Mouse (Mus musculus) midbrain, embryonic 11.5 days (tissue): ENCODE data around the gene Nxpe3. TPM values are rescaled to one million over a fixed set of nuclear protein-coding genes. Genes with fewer than 3 reads are reported as not detected.

Experiments used
- ATAC-seq: fragments of 200-750 bp; cut with Nextera tagmentation; 2 replicates; pipeline ENCODE4 v1.8.0; 2017; ENCODE audit warnings: moderate TSS enrichment, moderate library complexity; ENCODE audit not compliant: low FRiP score
- DNase-seq: peaks from one replicate; pipeline ENCODE4 v3.0.0; 2015; ENCODE audit warnings: low spot score; ENCODE audit errors: missing footprints
- H3K27ac ChIP-seq: fragments of 300-500 bp; sonication (generic); 2 replicates; pipeline ENCODE4 v1.5.1; 2014; ENCODE audit warnings: low read depth, low read length
- H3K27me3 ChIP-seq: fragments of 300-500 bp; sonication (generic); 2 replicates; pipeline ENCODE4 v1.6.1; 2014; ENCODE audit warnings: mild to moderate bottlenecking, low read length, moderate library complexity, mixed read lengths; ENCODE audit not compliant: control insufficient read depth, insufficient read depth
- H3K36me3 ChIP-seq: fragments of 300-500 bp; sonication (generic); 2 replicates; pipeline ENCODE4 v1.6.1; 2014; ENCODE audit warnings: mild to moderate bottlenecking, low read length, moderate library complexity, mixed read lengths; ENCODE audit not compliant: control insufficient read depth, insufficient read depth
- H3K4me1 ChIP-seq: fragments of 300-500 bp; sonication (generic); 2 replicates; pipeline ENCODE4 v1.6.1; 2014; ENCODE audit warnings: low read length; ENCODE audit not compliant: control insufficient read depth, insufficient read depth
- H3K4me2 ChIP-seq: fragments of 300-500 bp; sonication (generic); 2 replicates; pipeline ENCODE4 v1.6.1; 2014; ENCODE audit warnings: mild to moderate bottlenecking, moderate library complexity
- H3K4me3 ChIP-seq: fragments of 300-500 bp; sonication (generic); 2 replicates; pipeline ENCODE4 v1.5.1; 2014; ENCODE audit warnings: low read depth, low read length
- H3K9ac ChIP-seq: fragments of 300-500 bp; sonication (generic); 2 replicates; pipeline ENCODE4 v1.6.1; 2014; ENCODE audit warnings: low read length
- H3K9me3 ChIP-seq: fragments of 300-500 bp; sonication (generic); 2 replicates; pipeline ENCODE4 v1.6.1; 2016; ENCODE audit warnings: low read length; ENCODE audit not compliant: control insufficient read depth
- WGBS: fragments of 180-500 bp; shearing (Covaris S2); extraction: QIAGEN DNeasy Blood & Tissue Kit; methylation state at CpG from one replicate; pipeline ENCODE4 v1.1.7; 2014; 5-methylcytosine and 5-hydroxymethylcytosine counted together
- polyA plus RNA-seq: library from polyadenylated mRNA; unstranded; fragments of >200 nt; fragmentation: Nextera tagmentation; extraction: Ambion mirVana; gene quantifications from 2 replicates; pipeline ENCODE4 v1.2.1, GENCODE M21; 2014

Nxpe3 gene
- polyA plus RNA-seq, 1 experiment from 2014 or later = 1.1 TPM

DNA sequence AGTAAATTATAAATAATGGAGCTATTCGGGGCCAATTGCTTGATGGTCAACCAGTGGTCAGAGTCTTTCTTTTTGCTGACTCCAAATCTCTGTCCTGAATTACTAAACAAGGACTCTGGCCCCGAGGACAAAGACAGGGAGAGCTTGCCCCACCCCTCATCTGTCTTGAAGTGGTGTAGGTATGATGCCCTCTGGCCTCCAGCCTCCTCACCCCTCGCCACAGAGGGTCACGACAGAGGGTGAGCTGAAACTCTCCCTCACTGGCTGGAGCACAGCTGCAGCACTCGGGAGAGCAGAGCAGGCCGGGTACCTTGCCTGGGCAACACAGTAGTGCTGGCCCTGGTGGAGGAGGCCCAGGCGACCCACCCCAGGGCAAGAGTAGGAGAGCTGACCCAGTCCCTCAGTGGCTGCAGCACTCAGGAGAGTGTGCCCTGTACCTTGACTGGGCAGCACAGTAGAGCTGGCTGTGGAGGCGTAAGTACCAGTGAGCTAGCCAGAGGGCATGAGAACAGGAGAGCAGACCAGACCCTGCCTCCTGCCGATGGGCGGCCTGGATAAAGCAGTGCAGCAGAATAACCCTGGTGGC lies 15.2 kb upstream of the Nxpe3 start:
- Histone ChIP-seq H3K27ac (no peak overlapping the region), H3K9me3 (no peaks in the 10 kb centered on the region), H3K27me3 (no peaks in the 10 kb centered on the region), H3K4me2 (no peak overlapping the region), H3K4me3 (no peak overlapping the region), H3K9ac (no peak overlapping the region), H3K4me1 (no peaks in the 10 kb centered on the region), H3K36me3 (peaks cover 4% of the 10 kb centered on the region)
- DNase-seq = no peak
- WGBS = 91% methylated on average over 10 of the region's 10 CpGs
- ATAC-seq = peak; percentile 30; the same call in 1 of the 2 replicates

GRCm38 (mm10) chr16:55906928-55907679 lies 12.0 kb upstream of the Nxpe3 start:
- WGBS = 93% methylated on average over 5 of the region's 5 CpGs
- Histone ChIP-seq H3K9me3 (no peaks in the 10 kb centered on the region), H3K36me3 (peaks cover 5% of the 10 kb centered on the region; the same call in 1 of the 2 replicates), H3K27ac (no peak overlapping the region), H3K4me3 (no peak overlapping the region), H3K4me1 (no peaks in the 10 kb centered on the region), H3K4me2 (no peak overlapping the region), H3K27me3 (no peaks in the 10 kb centered on the region), H3K9ac (no peak overlapping the region)
- ATAC-seq = no peak
- no peak for DNase-seq

GRCm38 (mm10) chr16:55905370-55905769 lies 10.3 kb upstream of the Nxpe3 start:
- DNase-seq (no peak), ATAC-seq (no peak)
- Histone ChIP-seq H3K4me3 (no peak overlapping the region), H3K4me2 (no peak overlapping the region), H3K9ac (no peak overlapping the region), H3K27ac (no peak overlapping the region), H3K9me3 (no peaks in the 10 kb centered on the region), H3K27me3 (no peaks in the 10 kb centered on the region), H3K36me3 (peaks cover 2% of the 10 kb centered on the region; the same call in 1 of the 2 replicates), H3K4me1 (no peaks in the 10 kb centered on the region)
- 90% methylated on average over 25 of the region's 25 CpGs for WGBS

GRCm38 (mm10) chr16:55901839-55902756 lies 7.0 kb upstream of the Nxpe3 start:
- 93% methylated on average over 14 of the region's 14 CpGs for WGBS
- peaks cover 2% of the 10 kb centered on the region; the same call in 1 of the 2 replicates for H3K36me3 ChIP-seq

GRCm38 (mm10) chr16:55898385-55899002 lies 3.4 kb upstream of the Nxpe3 start:
- H3K4me1 ChIP-seq = peaks cover 4% of the 10 kb centered on the region; the same call in 1 of the 2 replicates
- H3K36me3 ChIP-seq = no peaks in the 10 kb centered on the region
- no peaks in the 10 kb centered on the region for H3K9me3 ChIP-seq
- no peak for ATAC-seq
- DNase-seq = no peak
- no peak overlapping the region for H3K27ac ChIP-seq
- 91% methylated on average over 9 of the region's 9 CpGs for WGBS
- H3K4me3 ChIP-seq = no peak overlapping the region
- H3K27me3 ChIP-seq = no peaks in the 10 kb centered on the region
- no peak overlapping the region for H3K9ac ChIP-seq
- H3K4me2 ChIP-seq = no peak overlapping the region

More at GRCm38 (mm10) chr16:55901839-55902756, 7.0 kb upstream of the Nxpe3 start:
- Histone ChIP-seq H3K27ac (no peak overlapping the region), H3K9me3 (no peaks in the 10 kb centered on the region), H3K27me3 (no peaks in the 10 kb centered on the region), H3K9ac (no peak overlapping the region), H3K4me1 (no peaks in the 10 kb centered on the region), H3K4me2 (no peak overlapping the region), H3K4me3 (no peak overlapping the region)
- DNase-seq (no peak), ATAC-seq (no peak)

GRCm38 (mm10) chr16:55895651-55896095 lies 588 bp upstream of the Nxpe3 start:
- H3K4me3 ChIP-seq = peak overlapping the region; percentile 72
- H3K27me3 ChIP-seq = no peaks in the 10 kb centered on the region
- H3K9me3 ChIP-seq = no peaks in the 10 kb centered on the region
- WGBS = 3% methylated on average over 9 of the region's 9 CpGs
- H3K9ac ChIP-seq = peak overlapping the region; percentile 84
- peak overlapping the region; percentile 61 for H3K4me2 ChIP-seq
- H3K4me1 ChIP-seq = peaks cover 4% of the 10 kb centered on the region; the same call in 1 of the 2 replicates
- H3K27ac ChIP-seq = peak overlapping the region; percentile 55; the same call in 1 of the 2 replicates
- DNase-seq = no peak
- no peaks in the 10 kb centered on the region for H3K36me3 ChIP-seq
- peak; percentile 18; the same call in 1 of the 2 replicates for ATAC-seq

DNA sequence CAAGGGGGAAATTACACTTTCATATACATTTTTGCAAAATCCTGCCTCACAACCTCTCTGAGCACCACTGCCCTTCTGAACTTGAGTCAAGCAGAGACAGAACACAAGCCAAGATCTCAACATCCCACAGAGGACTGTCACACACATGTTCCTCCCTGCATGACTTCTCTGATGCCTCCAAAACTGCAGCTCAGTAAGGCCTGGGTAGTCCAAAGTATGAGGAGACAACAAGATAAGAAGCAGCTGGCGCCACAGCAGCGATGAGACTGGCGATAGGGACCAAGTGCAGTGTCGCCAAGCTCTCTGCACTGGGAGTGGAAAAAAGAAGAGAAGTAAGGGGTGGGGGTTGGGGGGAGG lies 571 bp downstream of the Nxpe3 start:
- peak overlapping the region; percentile 72 for H3K4me3 ChIP-seq
- DNase-seq (no peak), ATAC-seq (no peak)
- H3K4me1 ChIP-seq = peaks cover 4% of the 10 kb centered on the region; the same call in 1 of the 2 replicates
- H3K27ac ChIP-seq = peak overlapping the region; percentile 55; the same call in 1 of the 2 replicates
- WGBS = 0% methylated on average over 4 of the region's 4 CpGs
- H3K27me3 ChIP-seq = no peaks in the 10 kb centered on the region
- H3K9me3 ChIP-seq = no peaks in the 10 kb centered on the region
- peak overlapping the region; percentile 61 for H3K4me2 ChIP-seq
- H3K36me3 ChIP-seq = no peaks in the 10 kb centered on the region
- H3K9ac ChIP-seq = peak overlapping the region; percentile 84

- WGBS = 85% methylated on average over 8 of the region's 8 CpGs
Measured at GRCm38 (mm10) chr16:55893410-55894107, 1.5 kb downstream of the Nxpe3 start.

More at GRCm38 (mm10) chr16:55893410-55894107, 1.5 kb downstream of the Nxpe3 start:
- no peaks in the 10 kb centered on the region for H3K9me3 ChIP-seq
- no peak overlapping the region for H3K9ac ChIP-seq
- no peak overlapping the region for H3K4me2 ChIP-seq
- H3K4me1 ChIP-seq = peaks cover 4% of the 10 kb centered on the region; the same call in 1 of the 2 replicates
- no peak overlapping the region for H3K4me3 ChIP-seq
- DNase-seq = peak; percentile 86
- H3K36me3 ChIP-seq = no peaks in the 10 kb centered on the region
- H3K27ac ChIP-seq = no peak overlapping the region
- H3K27me3 ChIP-seq = no peaks in the 10 kb centered on the region
- ATAC-seq = no peak
